Mouse (Mus musculus): ENCODE measurements at regions not wholly inside any gene's neighbourhood (a gene's known extent, or its start where the extent isn't known, plus 50 kb on each side); places are given as distances from the start of the nearest gene placed in this dataset.

DNA sequence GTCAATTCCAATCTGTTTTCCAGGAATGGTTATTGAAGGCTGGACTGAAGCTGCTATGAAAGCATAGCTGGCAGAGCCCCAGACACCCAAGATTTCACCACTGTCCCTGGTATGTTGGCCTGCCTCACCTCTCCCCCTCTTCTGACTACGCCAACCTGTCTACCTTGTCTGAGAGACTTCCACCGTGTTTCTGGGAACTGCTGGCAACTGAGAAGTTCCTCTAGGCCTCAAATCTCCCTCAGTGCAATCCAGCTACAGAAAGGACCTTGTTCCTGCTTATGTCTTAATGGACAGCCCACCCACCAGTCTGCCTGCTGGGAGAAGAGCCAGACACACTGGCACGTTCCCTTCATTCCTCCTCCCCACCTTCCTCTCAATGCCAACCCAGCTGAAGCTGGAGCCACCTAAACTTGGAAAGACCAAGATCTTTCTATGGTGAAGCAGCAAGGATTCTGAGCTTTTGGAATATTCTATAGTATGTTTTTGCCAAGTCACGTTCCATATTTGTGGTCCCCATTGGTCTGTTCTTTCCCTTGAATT is 520.1 kb upstream of the Tnp1 start:
- WGBS = 73% methylated on average over 4 of the region's 4 CpGs
- Histone ChIP-seq H3K4me3 (ENCODE audit: low read depth, low read length) (no peak overlapping the region), H3K4me1 (ENCODE audit: insufficient read depth, low read depth, low read length) (no peaks in the 10 kb centered on the region), H3K27me3 (replicated peaks; ENCODE audit: insufficient read depth, low read length) (no peaks in the 10 kb centered on the region), H3K36me3 (ENCODE audit: insufficient read depth, low read length) (no peaks in the 10 kb centered on the region), H3K9ac (replicated peaks; ENCODE audit: low read depth) (no peak overlapping the region), H3K4me2 (replicated peaks; ENCODE audit: low read depth, low read length) (no peak overlapping the region), H3K27ac (ENCODE audit: low read length) (no peak overlapping the region), H3K9me3 (ENCODE audit: low read length) (no peaks in the 10 kb centered on the region)
- TF ChIP-seq EP300 (IDR thresholded peaks at IDR 0.05) (no peak), CTCF (IDR thresholded peaks at IDR 0.05) (no peak)
- DNase-seq (ENCODE audit: low spot score) = no peak
- no peak for ATAC-seq

DNA sequence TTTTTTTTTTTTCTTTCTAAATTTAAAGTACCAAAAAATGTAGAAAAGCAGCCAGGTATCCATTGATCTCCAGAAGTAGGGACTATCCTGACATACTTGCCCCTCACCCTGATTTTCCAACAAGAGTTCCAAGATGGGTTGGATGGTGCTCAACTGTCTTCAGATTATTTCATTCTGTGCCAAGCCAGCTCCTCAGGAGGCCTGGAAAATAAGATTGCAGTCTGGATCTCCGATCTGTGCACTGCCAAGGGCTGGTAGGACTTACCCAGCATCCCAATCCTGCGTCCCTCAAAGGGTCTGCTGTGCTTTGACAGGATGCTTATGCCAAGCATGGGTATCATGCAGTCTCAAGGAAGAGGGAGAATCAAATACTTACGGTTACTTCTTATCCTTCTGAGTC is 517.8 kb upstream of the Tnp1 start:
- Histone ChIP-seq H3K4me1 (ENCODE audit: insufficient read depth, low read depth, low read length) (no peaks in the 10 kb centered on the region), H3K36me3 (ENCODE audit: insufficient read depth, low read length) (no peaks in the 10 kb centered on the region), H3K9ac (replicated peaks; ENCODE audit: low read depth) (no peak overlapping the region), H3K9me3 (ENCODE audit: low read length) (no peaks in the 10 kb centered on the region), H3K27me3 (replicated peaks; ENCODE audit: insufficient read depth, low read length) (no peaks in the 10 kb centered on the region), H3K4me2 (replicated peaks; ENCODE audit: low read depth, low read length) (no peak overlapping the region), H3K27ac (ENCODE audit: low read length) (no peak overlapping the region), H3K4me3 (ENCODE audit: low read depth, low read length) (no peak overlapping the region)
- DNase-seq (ENCODE audit: low spot score) = no peak
- ATAC-seq = no peak
- TF ChIP-seq EP300 (IDR thresholded peaks at IDR 0.05) (no peak), CTCF (IDR thresholded peaks at IDR 0.05) (no peak)
- WGBS = 77% methylated on average over 3 of the region's 3 CpGs

DNA sequence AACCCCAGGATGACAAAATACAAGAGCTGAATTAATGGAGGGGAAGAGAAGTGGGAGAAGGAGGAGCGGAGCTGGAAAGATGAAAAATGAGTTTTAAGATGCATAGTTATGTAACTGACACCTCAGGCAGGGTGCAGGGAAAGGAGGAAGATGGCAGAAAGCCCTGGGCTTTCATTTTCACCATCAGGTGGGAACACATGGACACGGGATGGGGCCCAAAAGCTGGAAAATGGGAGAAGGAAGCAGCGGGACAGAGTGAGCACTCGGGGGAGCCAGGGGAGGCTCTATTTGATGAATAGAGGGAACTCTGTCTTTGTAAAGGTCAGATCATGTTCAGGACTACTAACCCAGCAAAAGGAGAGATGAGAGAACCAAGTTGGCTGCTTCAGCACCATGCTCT is 516.6 kb upstream of the Tnp1 start:
- TF ChIP-seq CTCF (IDR thresholded peaks at IDR 0.05) (no peak), EP300 (IDR thresholded peaks at IDR 0.05) (no peak)
- no peaks in the 10 kb centered on the region for H3K36me3 ChIP-seq (ENCODE audit: insufficient read depth, low read length)
- no peak overlapping the region for H3K9ac ChIP-seq (replicated peaks; ENCODE audit: low read depth)
- no peaks in the 10 kb centered on the region for H3K9me3 ChIP-seq (ENCODE audit: low read length)
- ATAC-seq (no peak), DNase-seq (ENCODE audit: low spot score) (no peak)
- 95% methylated on average over 4 of the region's 4 CpGs for WGBS
- H3K4me1 ChIP-seq (ENCODE audit: insufficient read depth, low read depth, low read length) = no peaks in the 10 kb centered on the region
- no peak overlapping the region for H3K4me2 ChIP-seq (replicated peaks; ENCODE audit: low read depth, low read length)
- H3K4me3 ChIP-seq (ENCODE audit: low read depth, low read length) = no peak overlapping the region
- H3K27ac ChIP-seq (ENCODE audit: low read length) = no peak overlapping the region
- H3K27me3 ChIP-seq (replicated peaks; ENCODE audit: insufficient read depth, low read length) = no peaks in the 10 kb centered on the region

GRCm38 (mm10) chr1:73531831-73532230 is 516.1 kb upstream of the Tnp1 start:
- Histone ChIP-seq H3K27me3 (replicated peaks; ENCODE audit: insufficient read depth, low read length) (no peaks in the 10 kb centered on the region), H3K4me1 (ENCODE audit: insufficient read depth, low read depth, low read length) (no peaks in the 10 kb centered on the region), H3K36me3 (ENCODE audit: insufficient read depth, low read length) (no peaks in the 10 kb centered on the region), H3K27ac (ENCODE audit: low read length) (no peak overlapping the region), H3K9me3 (ENCODE audit: low read length) (no peaks in the 10 kb centered on the region), H3K9ac (replicated peaks; ENCODE audit: low read depth) (no peak overlapping the region), H3K4me2 (replicated peaks; ENCODE audit: low read depth, low read length) (no peak overlapping the region), H3K4me3 (ENCODE audit: low read depth, low read length) (no peak overlapping the region)
- no peak for DNase-seq (ENCODE audit: low spot score)
- 41% methylated on average over 3 of the region's 3 CpGs for WGBS
- TF ChIP-seq EP300 (IDR thresholded peaks at IDR 0.05) = no peak
- no peak for TF ChIP-seq CTCF (IDR thresholded peaks at IDR 0.05)
- no peak for ATAC-seq

GRCm38 (mm10) chr1:73530326-73530725 is 514.6 kb upstream of the Tnp1 start:
- Histone ChIP-seq H3K4me3 (ENCODE audit: low read depth, low read length) (no peak overlapping the region), H3K27ac (ENCODE audit: low read length) (no peak overlapping the region), H3K4me1 (ENCODE audit: insufficient read depth, low read depth, low read length) (no peaks in the 10 kb centered on the region), H3K4me2 (replicated peaks; ENCODE audit: low read depth, low read length) (no peak overlapping the region), H3K9me3 (ENCODE audit: low read length) (no peaks in the 10 kb centered on the region), H3K9ac (replicated peaks; ENCODE audit: low read depth) (no peak overlapping the region), H3K27me3 (replicated peaks; ENCODE audit: insufficient read depth, low read length) (no peaks in the 10 kb centered on the region), H3K36me3 (ENCODE audit: insufficient read depth, low read length) (no peaks in the 10 kb centered on the region)
- no peak for ATAC-seq
- no peak for DNase-seq (ENCODE audit: low spot score)
- TF ChIP-seq CTCF (IDR thresholded peaks at IDR 0.05) = no peak
- no peak for TF ChIP-seq EP300 (IDR thresholded peaks at IDR 0.05)
- WGBS = 70% methylated on average over 2 of the region's 2 CpGs

- ATAC-seq = peak; percentile 25; the same call in 1 of the 2 replicates
- no peak overlapping the region for H3K9ac ChIP-seq (replicated peaks; ENCODE audit: low read depth)
- H3K27ac ChIP-seq (ENCODE audit: low read length) = no peak overlapping the region
- no peak overlapping the region for H3K4me3 ChIP-seq (ENCODE audit: low read depth, low read length)
- H3K27me3 ChIP-seq (replicated peaks; ENCODE audit: insufficient read depth, low read length) = no peaks in the 10 kb centered on the region
- no peaks in the 10 kb centered on the region for H3K36me3 ChIP-seq (ENCODE audit: insufficient read depth, low read length)
- no peaks in the 10 kb centered on the region for H3K9me3 ChIP-seq (ENCODE audit: low read length)
- DNase-seq (ENCODE audit: low spot score) = no peak
- no peaks in the 10 kb centered on the region for H3K4me1 ChIP-seq (ENCODE audit: insufficient read depth, low read depth, low read length)
- WGBS = 68% methylated on average over 1 of the region's 1 CpGs
- no peak for TF ChIP-seq EP300 (IDR thresholded peaks at IDR 0.05)
- no peak for TF ChIP-seq CTCF (IDR thresholded peaks at IDR 0.05)
- no peak overlapping the region for H3K4me2 ChIP-seq (replicated peaks; ENCODE audit: low read depth, low read length)
Measured at GRCm38 (mm10) chr1:73528623-73529022, 512.9 kb upstream of the Tnp1 start.

DNA sequence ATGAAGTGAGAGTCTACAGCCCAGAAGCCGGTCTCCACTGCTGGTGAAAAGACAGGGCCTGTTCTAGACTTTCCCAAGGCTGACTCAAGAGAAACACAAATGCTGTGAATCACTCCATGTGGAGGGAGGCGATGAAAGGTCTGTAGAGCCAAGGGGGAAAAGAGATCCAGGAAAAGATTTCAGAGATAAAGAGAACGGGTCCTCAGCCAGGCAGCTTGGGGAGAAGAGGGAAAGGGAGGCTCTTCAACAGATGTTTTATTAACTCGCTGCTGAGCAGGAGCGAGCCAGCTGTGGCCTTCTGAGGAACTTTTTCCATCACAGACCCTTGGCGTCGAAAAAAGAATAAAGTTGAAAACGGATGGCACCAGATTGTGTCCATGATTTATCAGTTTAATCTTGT is 500.7 kb upstream of the Tnp1 start:
- no peak overlapping the region for H3K9ac ChIP-seq (replicated peaks; ENCODE audit: low read depth)
- no peak overlapping the region for H3K27ac ChIP-seq (ENCODE audit: low read length)
- TF ChIP-seq EP300 (IDR thresholded peaks at IDR 0.05) (no peak), CTCF (IDR thresholded peaks at IDR 0.05) (no peak)
- H3K27me3 ChIP-seq (replicated peaks; ENCODE audit: insufficient read depth, low read length) = no peaks in the 10 kb centered on the region
- DNase-seq (ENCODE audit: low spot score) (no peak), ATAC-seq (no peak; the same call in 1 of the 2 replicates)
- H3K4me2 ChIP-seq (replicated peaks; ENCODE audit: low read depth, low read length) = no peak overlapping the region
- no peaks in the 10 kb centered on the region for H3K4me1 ChIP-seq (ENCODE audit: insufficient read depth, low read depth, low read length)
- 63% methylated on average over 8 of the region's 8 CpGs for WGBS
- H3K4me3 ChIP-seq (ENCODE audit: low read depth, low read length) = no peak overlapping the region
- H3K9me3 ChIP-seq (ENCODE audit: low read length) = no peaks in the 10 kb centered on the region
- no peaks in the 10 kb centered on the region for H3K36me3 ChIP-seq (ENCODE audit: insufficient read depth, low read length)
